Mouse (Mus musculus) thymus, postnatal 4 days (tissue): ENCODE data around the gene Peli2.

ENCODE experiments used
- DNase-seq: peaks from one replicate; pipeline ENCODE4 v3.0.0; 2021

Peli2 gene

GRCm38 (mm10) chr14:48196804-48197203 lies 76.2 kb downstream of the Peli2 start:
- no peak for DNase-seq

GRCm38 (mm10) chr14:48197287-48197686 lies 76.7 kb downstream of the Peli2 start:
- no peak for DNase-seq

DNA sequence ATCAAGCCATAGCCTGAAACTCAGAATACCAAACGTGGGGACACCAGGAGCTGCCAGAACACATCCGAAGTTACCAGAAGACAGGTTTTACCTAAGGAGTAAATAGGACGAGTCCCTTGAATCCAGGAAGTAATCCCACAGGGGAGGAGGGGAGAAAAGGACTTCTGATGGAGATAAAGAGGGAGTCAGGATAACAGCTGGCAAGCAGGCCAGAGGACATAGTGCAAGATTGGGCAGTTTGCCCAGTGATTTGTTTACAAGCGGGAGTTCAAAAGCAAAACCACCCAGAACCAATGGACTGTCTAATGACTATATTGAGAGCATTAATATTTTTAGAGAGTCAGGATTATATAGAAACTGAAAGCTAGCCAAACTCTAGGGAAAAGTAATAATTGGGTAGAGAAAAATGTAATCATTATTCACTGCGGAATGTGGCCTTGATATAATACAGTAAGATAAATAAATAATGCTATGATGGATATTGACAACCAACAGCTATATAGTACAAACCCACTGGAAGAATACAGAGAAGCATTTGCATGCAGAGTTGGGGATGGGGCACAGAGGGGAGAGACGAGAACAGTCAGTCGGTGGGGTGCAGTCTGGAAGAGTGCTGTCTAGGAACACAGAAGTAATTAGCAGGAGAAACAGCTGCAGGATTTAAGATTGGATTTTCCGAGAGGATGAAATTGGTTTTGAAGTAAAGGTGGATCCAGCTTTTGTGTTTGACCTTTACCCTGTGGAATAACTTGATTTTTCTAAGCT lies 77.7 kb downstream of the Peli2 start:
- no peak for DNase-seq

DNA sequence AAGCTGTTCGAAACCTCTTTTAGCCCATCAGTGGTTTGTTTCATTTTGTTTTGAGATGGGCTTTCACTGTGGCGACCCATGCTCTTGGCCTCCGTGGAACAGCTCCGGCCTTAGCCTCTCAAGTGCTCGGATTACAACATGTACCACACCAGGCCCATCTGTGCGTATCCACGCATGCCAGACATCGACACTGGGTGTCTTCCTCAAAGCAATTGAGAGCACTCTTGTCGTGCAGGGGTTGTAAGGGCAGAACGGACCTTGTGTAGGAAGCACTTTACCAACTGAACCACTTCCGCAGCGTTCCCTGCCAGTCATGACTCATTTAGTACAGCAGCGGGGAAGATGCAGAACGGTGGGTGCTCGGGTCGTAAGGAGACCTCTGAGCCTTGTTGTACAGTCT lies 78.3 kb downstream of the Peli2 start:
- DNase-seq, result peak; percentile 24

- DNase-seq, result no peak
These were observed 78.9 kb downstream of the Peli2 start for GRCm38 (mm10) chr14:48199506-48199905.

- no peak for DNase-seq
These were observed 79.7 kb downstream of the Peli2 start for GRCm38 (mm10) chr14:48200291-48200690.

DNA sequence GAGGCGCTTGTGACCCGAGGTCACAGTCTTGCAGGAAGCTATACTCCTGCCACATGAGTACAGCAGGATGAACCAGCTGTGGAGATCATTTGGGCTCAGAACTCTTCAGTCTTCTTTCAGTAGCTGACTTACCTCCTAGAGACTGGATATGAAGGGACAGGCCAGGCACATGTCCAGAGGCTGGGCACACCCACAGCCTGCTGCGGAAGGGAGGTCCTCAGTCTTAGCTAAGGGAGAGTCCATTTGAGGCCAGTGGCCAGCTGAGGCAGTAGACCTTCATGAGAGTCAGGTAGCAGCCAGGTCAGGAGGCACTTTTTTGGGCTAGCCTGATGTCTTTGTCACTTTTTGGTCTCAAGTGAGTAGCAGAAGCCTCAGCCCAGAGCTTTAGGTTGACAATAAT lies 80.2 kb downstream of the Peli2 start:
- no peak for DNase-seq

- no peak for DNase-seq
These were observed 80.8 kb downstream of the Peli2 start for GRCm38 (mm10) chr14:48201403-48201802.

GRCm38 (mm10) chr14:48202096-48203036 lies 81.7 kb downstream of the Peli2 start:
- DNase-seq, result peak; percentile 53

GRCm38 (mm10) chr14:48205044-48205443 lies 84.4 kb downstream of the Peli2 start:
- DNase-seq, result no peak

GRCm38 (mm10) chr14:48205635-48206034 lies 85.0 kb downstream of the Peli2 start:
- DNase-seq, result no peak

DNA sequence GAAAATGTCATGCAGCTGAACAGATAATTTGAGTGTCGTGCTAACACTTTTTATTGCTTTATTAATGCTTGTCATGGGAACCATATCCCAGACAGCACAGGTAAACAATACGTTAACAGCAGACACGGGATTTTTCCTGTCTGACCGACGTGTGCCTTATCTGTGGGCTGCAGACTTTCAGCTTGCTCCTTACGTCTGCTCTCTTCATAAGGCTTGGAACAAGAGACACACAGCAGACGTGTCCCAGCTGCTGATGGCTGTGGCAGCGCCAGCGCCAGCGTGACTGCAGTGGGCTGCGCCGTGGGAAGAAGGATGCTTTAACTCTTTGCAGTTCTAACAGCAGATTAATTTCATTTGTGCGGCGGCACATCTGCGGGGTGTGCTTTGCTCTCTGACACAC lies 86.5 kb downstream of the Peli2 start:
- DNase-seq, result no peak

- DNase-seq, result no peak
These were observed 87.4 kb downstream of the Peli2 start for GRCm38 (mm10) chr14:48207746-48208640.

DNA sequence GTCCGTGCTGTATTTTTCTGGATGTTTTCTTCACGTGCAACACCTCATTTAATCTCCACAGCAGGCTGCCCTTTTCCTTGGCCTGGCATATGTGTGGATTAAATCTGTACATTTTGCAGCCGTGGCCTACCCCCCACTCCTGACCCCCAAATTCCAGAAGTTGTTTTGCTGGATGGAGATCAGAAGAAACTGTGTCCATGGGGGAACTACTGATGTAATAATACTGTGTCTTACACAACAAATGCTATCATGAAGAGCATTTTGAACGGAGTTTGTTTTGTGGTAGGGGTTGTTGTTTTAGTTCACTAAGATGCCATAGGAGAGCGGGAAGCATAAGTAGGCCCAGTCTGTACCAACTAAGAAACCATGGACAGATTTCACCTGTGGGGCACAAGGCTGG lies 88.8 kb downstream of the Peli2 start:
- no peak for DNase-seq

DNA sequence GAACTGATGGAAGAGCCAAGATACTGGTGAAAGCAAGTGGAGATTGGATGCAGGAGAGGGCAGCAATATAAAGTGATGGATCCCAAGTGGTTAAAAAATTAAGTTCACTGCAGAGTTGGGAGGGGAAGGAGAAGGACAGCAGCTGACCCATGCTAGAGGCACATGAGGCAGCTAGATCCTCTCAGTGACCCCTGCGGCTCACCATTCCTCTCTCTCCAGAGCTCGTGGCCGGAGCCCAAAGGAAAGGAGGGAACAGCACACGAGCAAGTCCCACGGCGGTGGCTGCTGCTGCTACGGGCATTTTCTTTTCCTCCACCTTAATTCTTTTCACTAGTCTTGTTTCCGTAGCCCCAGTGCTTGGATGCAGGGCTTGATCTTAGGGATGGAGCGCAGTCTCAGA lies 89.5 kb downstream of the Peli2 start:
- DNase-seq, result no peak

- no peak for DNase-seq
These were observed 90.9 kb downstream of the Peli2 start for GRCm38 (mm10) chr14:48211526-48211925.

DNA sequence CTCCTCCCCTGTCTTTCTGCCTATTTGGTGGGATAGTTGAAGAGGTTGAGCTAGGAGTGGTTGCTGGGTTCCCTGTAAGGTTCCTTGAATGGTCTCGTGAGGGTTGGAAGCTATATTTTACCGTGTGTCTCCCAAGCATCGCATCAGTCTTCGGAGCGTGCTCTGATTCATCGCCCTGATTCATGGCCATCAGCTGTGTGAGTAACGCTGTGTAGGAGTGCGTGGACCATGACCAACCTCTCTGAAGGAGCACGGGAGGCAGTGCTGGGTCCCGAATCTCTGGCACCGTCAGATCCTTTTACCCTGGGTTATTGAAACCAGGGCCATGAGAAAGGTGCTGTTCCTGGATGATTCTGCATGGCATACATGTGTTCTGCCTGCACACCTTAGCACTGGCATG lies 92.2 kb downstream of the Peli2 start:
- DNase-seq, result no peak

GRCm38 (mm10) chr14:48213593-48213992 lies 93.0 kb downstream of the Peli2 start:
- DNase-seq, result no peak

GRCm38 (mm10) chr14:48222051-48222450 lies 101.4 kb downstream of the Peli2 start:
- DNase-seq, result no peak

DNA sequence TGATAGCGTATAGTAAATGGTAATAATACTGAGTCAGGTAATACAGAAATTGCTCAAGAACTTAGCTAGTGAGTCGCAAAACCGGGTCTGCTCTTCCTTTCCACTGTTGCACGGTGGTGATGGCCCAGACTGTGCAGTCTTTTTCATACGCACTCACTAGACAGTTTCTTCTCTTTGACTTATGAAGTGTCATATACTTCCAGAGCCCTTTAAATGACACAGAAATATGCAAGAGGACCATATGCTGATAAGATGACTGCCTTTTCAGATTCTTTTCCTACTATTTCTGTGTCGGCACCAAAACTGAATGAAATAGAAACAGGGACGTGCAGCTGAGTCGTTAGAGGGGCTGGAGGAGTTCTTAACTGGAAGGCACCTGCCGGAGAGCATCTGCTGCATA lies 102.1 kb downstream of the Peli2 start:
- DNase-seq, result no peak

DNA sequence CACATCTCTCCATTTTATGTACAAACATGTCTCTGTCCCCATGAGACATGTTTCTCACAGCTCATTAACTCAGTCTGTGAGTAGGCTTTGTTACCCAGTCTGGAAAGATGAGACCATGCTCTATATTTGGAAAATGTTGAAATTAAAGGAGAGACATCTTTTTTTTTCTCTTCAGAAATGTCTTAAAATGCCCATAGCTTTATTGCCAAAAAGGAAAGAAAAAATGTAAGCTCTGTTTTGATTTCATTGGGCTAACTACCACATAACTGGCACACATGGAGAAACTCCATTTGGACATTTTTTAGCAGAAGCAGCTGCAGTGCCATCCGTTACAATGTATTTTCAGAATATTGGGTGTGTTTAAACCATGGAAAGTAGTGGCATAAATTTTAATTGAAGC lies 103.6 kb downstream of the Peli2 start:
- DNase-seq, result no peak

DNA sequence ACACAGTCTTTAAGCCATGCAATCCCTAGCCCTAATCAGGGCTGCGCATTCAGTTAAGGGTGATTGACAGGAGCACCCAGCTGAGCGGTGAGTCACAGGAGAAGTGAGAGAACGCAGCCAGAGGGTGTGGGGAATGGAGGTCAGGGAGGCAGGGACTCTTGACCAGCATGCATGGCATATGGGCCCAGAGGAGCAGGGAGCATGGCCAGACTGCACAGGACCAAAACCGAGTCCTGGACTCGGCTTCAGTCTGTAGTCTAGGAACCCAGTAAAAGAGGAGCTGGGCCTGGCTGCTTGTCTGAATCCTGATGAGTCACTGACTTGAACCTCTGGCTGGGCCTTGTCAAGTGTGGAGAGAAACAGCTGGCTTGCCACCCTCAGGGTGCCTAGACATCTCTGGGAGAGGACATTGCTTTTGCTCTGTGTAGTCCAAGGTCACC lies 104.3 kb downstream of the Peli2 start:
- DNase-seq, result no peak
